ENCODE assay signal across 13 mouse cellular contexts in genomic region chr8:120152636-120153035, GRCm38 (mm10). TPM values are rescaled to one million over a fixed set of nuclear protein-coding genes. Genes with fewer than 3 reads are reported as not detected.
DNase-seq lines count a peak whose midpoint lies in the region; ATAC-seq lines count a peak whose summit lies in the region.
"Had no signal": no experiment of that assay in that cellular context is flagged by ENCODE, and none has a peak within 500 bp of the region (broad histone marks: within the 10 kb centered on the region; RNA-seq: fewer than 3 reads in every experiment).

No protein-coding gene starts in this region.

- ATAC-seq in embryonic facial prominence, embryonic 12.5 days (ENCODE audit: insufficient number of reproducible peaks, insufficient read depth, low FRiP score, low TSS enrichment), result no peak
- ATAC-seq: activated CD4-positive, CD25-positive, alpha-beta regulatory T cell, adult 4 months had no signal

- no peak overlapping the region for H3K4me3 ChIP-seq in embryonic facial prominence, embryonic 12.5 days
- H3K4me3 ChIP-seq: embryonic facial prominence, embryonic 13.5 days had no signal

- no peak overlapping the region for H3K9ac ChIP-seq in embryonic facial prominence, embryonic 12.5 days
- H3K9ac ChIP-seq: embryonic facial prominence, embryonic 13.5 days had no signal

- 51% methylated on average over 7 of the region's 7 CpGs for WGBS in embryonic facial prominence, embryonic 12.5 days

- H3K27ac ChIP-seq in embryonic facial prominence, embryonic 12.5 days, result peak overlapping the region; percentile 41; the same call in 1 of the 2 replicates
- H3K27ac ChIP-seq: embryonic facial prominence, embryonic 13.5 days had no signal

- H3K36me3 ChIP-seq in embryonic facial prominence, embryonic 12.5 days, result no peaks in the 10 kb centered on the region
- H3K36me3 ChIP-seq: embryonic facial prominence, embryonic 13.5 days had no signal

- no peaks in the 10 kb centered on the region for H3K27me3 ChIP-seq in embryonic facial prominence, embryonic 12.5 days
- H3K27me3 ChIP-seq: embryonic facial prominence, embryonic 13.5 days had no signal

- peak; percentile 36 for DNase-seq in kidney, postnatal 10 days
- DNase-seq in kidney, adult 9 months, result no peak
- DNase-seq in ZHBTc4 (ENCODE audit: low read depth, low spot score), result peak; percentile 28
- peak; percentile 45 for DNase-seq in lung, postnatal 14 days
- DNase-seq in gastrocnemius, postnatal 4 days (ENCODE audit: low spot score in 2 of 2), result no peak
- DNase-seq in retina, postnatal 1 day, result no peak
- no peak for DNase-seq in right cerebral cortex, postnatal 4 days
- DNase-seq: kidney, postnatal 14 days; right cerebral cortex, postnatal 14 days had no signal

- H3K4me1 ChIP-seq in embryonic facial prominence, embryonic 12.5 days, result peaks cover 24% of the 10 kb centered on the region; the same call in 1 of the 2 replicates

- no peak overlapping the region for H3K4me2 ChIP-seq in embryonic facial prominence, embryonic 12.5 days (replicated peaks)
- H3K4me2 ChIP-seq: embryonic facial prominence, embryonic 13.5 days had no signal

- no peaks in the 10 kb centered on the region for H3K9me3 ChIP-seq in embryonic facial prominence, embryonic 12.5 days
- H3K9me3 ChIP-seq: embryonic facial prominence, embryonic 13.5 days had no signal

RNA-seq across cellular contexts. Expression of gene Fam92b, which starts 24.6 kb away (rescaled TPM):
- polyA plus RNA-seq in embryonic facial prominence, embryonic 12.5 days (2016; fragmentation: Nextera tagmentation; extraction: Ambion mirVana), result 0.70 and 1.7 TPM in 2 replicates
- not detected for total RNA-seq in gastrocnemius, postnatal 4 days (2021)
- polyA plus RNA-seq: activated CD4-positive, CD25-positive, alpha-beta regulatory T cell, adult 4 months; urinary bladder, adult 2 months had no signal

RNA-seq across cellular contexts. Expression of gene 6430548M08Rik, which starts 38.7 kb away (rescaled TPM):
- polyA plus RNA-seq in embryonic facial prominence, embryonic 12.5 days (2016; fragmentation: Nextera tagmentation; extraction: Ambion mirVana), result 5.9 and 6.5 TPM in 2 replicates
- total RNA-seq in gastrocnemius, postnatal 4 days (2021), result 10 to 100 TPM; 13.0 to 14.2 TPM
- polyA plus RNA-seq: activated CD4-positive, CD25-positive, alpha-beta regulatory T cell, adult 4 months had no signal

RNA-seq across cellular contexts. Expression of gene Zdhhc7, which starts 51.4 kb away (rescaled TPM):
- 34.7 and 38.9 TPM in 2 replicates for polyA plus RNA-seq in embryonic facial prominence, embryonic 12.5 days (2016; fragmentation: Nextera tagmentation; extraction: Ambion mirVana)
- 10 to 100 TPM; 29.0 to 29.9 TPM for total RNA-seq in gastrocnemius, postnatal 4 days (2021)

Comparison
In these comparisons a context has a peak if more than half of its experiments do, and no peak if none do; other contexts are left out.
1. DNase-seq: peak in kidney, postnatal 10 days (single experiment), ZHBTc4 (single experiment) and lung, postnatal 14 days (single experiment); none in kidney, adult 9 months (single experiment), gastrocnemius, postnatal 4 days (0 of 2), retina, postnatal 1 day (single experiment) and right cerebral cortex, postnatal 4 days (single experiment).